Comparison of ENCODE assay signal across 20 mouse cellular contexts in the genomic region with DNA sequence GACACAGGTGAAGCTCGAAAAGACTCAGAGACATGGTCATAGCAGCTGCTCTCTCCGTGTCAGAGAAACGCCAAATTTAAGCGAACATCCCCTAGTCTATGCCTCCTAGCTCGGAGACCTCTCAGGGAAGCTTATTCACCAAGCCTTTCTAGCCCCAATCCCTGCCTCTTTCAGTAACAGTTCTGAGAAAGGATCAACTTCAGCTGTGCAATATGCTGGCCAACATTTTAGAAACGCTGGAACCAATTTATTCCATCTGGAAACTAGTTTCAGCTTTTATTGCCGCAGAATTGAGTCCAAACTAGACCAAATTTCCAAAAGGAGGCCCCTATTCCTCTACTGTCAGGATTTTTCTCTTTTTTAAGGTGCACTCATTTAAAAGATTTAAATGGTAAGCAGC.
DNase-seq lines count a peak whose midpoint lies in the region; ATAC-seq and TF ChIP-seq lines count a peak whose summit lies in the region.
"Had no signal": no experiment of that assay in that cellular context is flagged by ENCODE, and none has a peak within 500 bp of the region (broad histone marks: within the 10 kb centered on the region; RNA-seq: fewer than 3 reads in every experiment).

No protein-coding gene starts in this region.

- H3K4me2 ChIP-seq in forebrain, postnatal 0 days (ENCODE audit: low read depth): no peak overlapping the region
- no peak overlapping the region for H3K4me2 ChIP-seq in forebrain, embryonic 14.5 days (ENCODE audit: low read length)
- no peak overlapping the region for H3K4me2 ChIP-seq in limb, embryonic 11.5 days (ENCODE audit: low read depth, severe bottlenecking)
- H3K4me2 ChIP-seq: heart, embryonic 13.5 days; midbrain, embryonic 13.5 days; stomach, embryonic 15.5 days had no signal

- no peak for ATAC-seq in forebrain, postnatal 0 days
- no peak for ATAC-seq in forebrain, embryonic 14.5 days
- ATAC-seq in limb, embryonic 11.5 days (ENCODE audit: insufficient number of reproducible peaks, low FRiP score, low TSS enrichment, low read depth): no peak
- ATAC-seq: liver, postnatal 0 days; midbrain, embryonic 13.5 days had no signal

- no peaks in the 10 kb centered on the region for H3K27me3 ChIP-seq in forebrain, postnatal 0 days (ENCODE audit: insufficient read depth, low read length)
- H3K27me3 ChIP-seq in forebrain, embryonic 14.5 days (replicated peaks; ENCODE audit: control insufficient read depth, insufficient read depth, low read length): no peaks in the 10 kb centered on the region
- H3K27me3 ChIP-seq in limb, embryonic 11.5 days (ENCODE audit: control insufficient read depth, insufficient read depth, low read length): no peaks in the 10 kb centered on the region
- H3K27me3 ChIP-seq in hindbrain, embryonic 10.5 days (ENCODE audit: insufficient read depth, poor library complexity, severe bottlenecking): no peaks in the 10 kb centered on the region
- H3K27me3 ChIP-seq: heart, embryonic 13.5 days; midbrain, embryonic 13.5 days; stomach, embryonic 15.5 days had no signal

- no peaks in the 10 kb centered on the region for H3K36me3 ChIP-seq in forebrain, postnatal 0 days (ENCODE audit: insufficient read depth)
- no peaks in the 10 kb centered on the region for H3K36me3 ChIP-seq in forebrain, embryonic 14.5 days (ENCODE audit: control insufficient read depth, insufficient read depth, low read length)
- no peaks in the 10 kb centered on the region for H3K36me3 ChIP-seq in limb, embryonic 11.5 days (ENCODE audit: control insufficient read depth, insufficient read depth, low read length)
- no peaks in the 10 kb centered on the region for H3K36me3 ChIP-seq in hindbrain, embryonic 10.5 days
- H3K36me3 ChIP-seq: G1E; heart, embryonic 13.5 days; midbrain, embryonic 13.5 days; stomach, embryonic 15.5 days had no signal

- TF ChIP-seq CTCF in forebrain, postnatal 0 days (IDR thresholded peaks at IDR 0.05; ENCODE audit: low read depth): no peak

- no peak overlapping the region for H3K4me3 ChIP-seq in forebrain, postnatal 0 days (ENCODE audit: low read depth, low read length)
- H3K4me3 ChIP-seq in forebrain, embryonic 14.5 days (ENCODE audit: low read depth, low read length): no peak overlapping the region
- no peak overlapping the region for H3K4me3 ChIP-seq in limb, embryonic 11.5 days (ENCODE audit: low read depth, low read length)
- H3K4me3 ChIP-seq in hindbrain, embryonic 10.5 days: no peak overlapping the region
- H3K4me3 ChIP-seq: gastrocnemius, adult 2 months; heart, embryonic 13.5 days; midbrain, embryonic 13.5 days; myocyte; stomach, embryonic 15.5 days had no signal

- no peak overlapping the region for H3K9ac ChIP-seq in forebrain, postnatal 0 days
- H3K9ac ChIP-seq in forebrain, embryonic 14.5 days (ENCODE audit: low read length): no peak overlapping the region
- H3K9ac ChIP-seq in limb, embryonic 11.5 days (ENCODE audit: low read length): no peak overlapping the region
- H3K9ac ChIP-seq: heart, embryonic 13.5 days; liver, postnatal 0 days; midbrain, embryonic 13.5 days; stomach, embryonic 15.5 days had no signal

- H3K9me3 ChIP-seq in forebrain, postnatal 0 days (ENCODE audit: low read length): no peaks in the 10 kb centered on the region
- H3K9me3 ChIP-seq in forebrain, embryonic 14.5 days (replicated peaks; ENCODE audit: control insufficient read depth, low read length): no peaks in the 10 kb centered on the region
- H3K9me3 ChIP-seq in limb, embryonic 11.5 days (ENCODE audit: control insufficient read depth, low read length): no peaks in the 10 kb centered on the region
- no peaks in the 10 kb centered on the region for H3K9me3 ChIP-seq in hindbrain, embryonic 10.5 days
- H3K9me3 ChIP-seq: G1E; heart, embryonic 13.5 days; midbrain, embryonic 13.5 days; stomach, embryonic 15.5 days had no signal

- H3K27ac ChIP-seq in forebrain, postnatal 0 days (ENCODE audit: low read depth, low read length): peak overlapping the region; percentile 10; the same call in 1 of the 2 replicates
- no peak overlapping the region for H3K27ac ChIP-seq in forebrain, embryonic 14.5 days (ENCODE audit: low read depth, low read length)
- 0 out of 2 replicates have a peak overlapping the region, but pooled peaks have one; percentile 22 for H3K27ac ChIP-seq in limb, embryonic 11.5 days (replicated peaks; ENCODE audit: low read depth, low read length)
- no peak overlapping the region for H3K27ac ChIP-seq in hindbrain, embryonic 10.5 days
- H3K27ac ChIP-seq: gastrocnemius, adult 2 months; heart, embryonic 13.5 days; kidney, postnatal 0 days; midbrain, embryonic 13.5 days; stomach, embryonic 15.5 days had no signal

- 75% methylated on average over 7 of the region's 7 CpGs for WGBS in forebrain, postnatal 0 days
- 86% methylated on average over 7 of the region's 7 CpGs for WGBS in forebrain, embryonic 14.5 days
- 56% methylated on average over 7 of the region's 7 CpGs for WGBS in limb, embryonic 11.5 days
- whole genome bisulfite sequencing in hindbrain, embryonic 10.5 days: 85% methylated on average over 7 of the region's 7 CpGs

- H3K4me1 ChIP-seq in forebrain, postnatal 0 days (ENCODE audit: insufficient read depth): no peaks in the 10 kb centered on the region
- 0 out of 2 replicates have a peak, but pooled peaks cover 2% of the 10 kb centered on the region for H3K4me1 ChIP-seq in forebrain, embryonic 14.5 days (ENCODE audit: control insufficient read depth, insufficient read depth, low read length)
- peaks cover 17% of the 10 kb centered on the region for H3K4me1 ChIP-seq in limb, embryonic 11.5 days (ENCODE audit: control insufficient read depth, insufficient read depth, low read length)
- H3K4me1 ChIP-seq in hindbrain, embryonic 10.5 days (replicated peaks): peaks cover 9% of the 10 kb centered on the region
- H3K4me1 ChIP-seq: heart, embryonic 13.5 days had no signal

- DNase-seq in forebrain, postnatal 0 days: peak; percentile 57
- DNase-seq in forebrain, embryonic 14.5 days (ENCODE audit: low spot score): no peak
- peak; percentile 7 for DNase-seq in layer of hippocampus, postnatal 36 days
- no peak for DNase-seq in layer of hippocampus, adult 9-10 months (ENCODE audit: low spot score)
- no peak for DNase-seq in limb, embryonic 11.5 days (ENCODE audit: low spot score)
- DNase-seq in adipocyte (ENCODE audit: low spot score): no peak
- no peak for DNase-seq in hindbrain, embryonic 10.5 days (ENCODE audit: low spot score)
- DNase-seq in frontal cortex, adult 2 months (ENCODE audit: extremely low spot score in 1 of 2, low spot score in 1 of 2): no peak
- DNase-seq: adrenal gland, postnatal 25 days; cerebellum, adult 18-20 months; gastrocnemius, adult 2 months; kidney, adult 11 months; liver, postnatal 0 days; lung, postnatal 10 days had no signal

Comparison
In these comparisons a context has a peak if more than half of its experiments do, and no peak if none do; other contexts are left out.
1. DNase-seq: peak in forebrain, postnatal 0 days (single experiment) and layer of hippocampus, postnatal 36 days (2 of 2); none in forebrain, embryonic 14.5 days (single experiment), layer of hippocampus, adult 9-10 months (single experiment), limb, embryonic 11.5 days (single experiment), adipocyte (single experiment), hindbrain, embryonic 10.5 days (single experiment) and frontal cortex, adult 2 months (0 of 2).
2. H3K27ac ChIP-seq: peak in forebrain, postnatal 0 days (single experiment) and limb, embryonic 11.5 days (single experiment); none in forebrain, embryonic 14.5 days (single experiment) and hindbrain, embryonic 10.5 days (single experiment).